Mouse (Mus musculus) effector memory CD4-positive, alpha-beta T cell, adult 5 months (primary cell): Measurements from ENCODE around the gene Tfg. TPM values are rescaled to one million over a fixed set of nuclear protein-coding genes. Genes with fewer than 3 reads are reported as not detected.

Source experiments
- polyA plus RNA-seq: library from polyadenylated mRNA; unstranded; fragments of 100-300 nt; shearing (Covaris generic); gene quantifications from one replicate; pipeline ENCODE4 v1.2.1, GENCODE M21; 2017

Gene Tfg
- polyA plus RNA-seq: 38.6 TPM

DNA sequence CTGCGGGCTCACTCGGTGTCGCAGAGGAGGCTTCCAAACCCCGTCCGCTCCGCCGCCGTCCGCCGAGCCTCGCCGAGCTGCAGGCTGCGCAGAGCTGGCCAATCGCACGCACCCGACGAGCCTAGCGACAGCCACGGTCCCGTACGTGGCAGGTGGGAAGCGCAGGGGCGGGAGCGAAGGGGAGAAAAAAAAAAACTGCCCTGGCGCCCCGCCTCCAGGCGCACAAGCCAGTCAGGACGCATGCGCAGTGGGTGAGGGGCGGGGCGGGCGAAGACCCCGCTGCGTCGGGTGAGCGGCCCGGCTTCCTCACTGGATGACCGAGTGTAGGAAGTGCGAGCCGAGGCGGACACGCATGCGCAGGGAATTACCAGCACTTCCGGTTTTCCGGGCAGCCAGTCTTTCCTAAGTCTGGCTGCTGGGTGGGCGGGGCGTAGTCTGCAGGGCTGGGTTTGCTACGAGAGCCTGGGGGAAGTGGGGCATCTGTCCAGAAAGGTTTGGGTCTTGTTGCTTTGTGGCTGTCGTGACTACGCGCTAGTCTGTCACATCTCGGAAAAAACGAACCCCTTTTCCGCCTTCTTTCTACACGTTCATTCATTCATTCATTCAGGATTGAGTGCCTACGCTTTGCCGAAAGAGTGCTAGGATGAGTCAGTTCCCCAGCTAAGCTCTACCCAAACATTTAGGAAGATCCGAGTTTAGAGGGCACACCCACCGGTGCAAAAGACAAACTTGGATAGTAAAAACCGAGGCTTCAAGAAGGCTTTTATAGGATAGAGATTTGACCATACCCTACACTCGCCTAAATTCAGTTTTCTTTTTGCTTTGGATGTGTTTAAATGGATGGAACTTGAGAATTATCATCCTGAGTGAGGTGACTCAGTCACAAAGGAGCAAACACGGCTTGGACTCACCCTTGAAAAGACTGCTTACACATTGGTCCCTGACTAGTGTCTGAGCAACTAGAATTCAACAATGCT lies at the start of gene Tfg:
Gene Tfg, minus strand, starts transcription at position 227 of the 977 bp plus-strand sequence.

Other genes with a start within 250 kb of the Tfg start
- gene Abi3bp, start 239.6 kb downstream of the Tfg start, polyA plus RNA-seq: 0.12 TPM
- gene Adgrg7, start 78.4 kb upstream of the Tfg start, polyA plus RNA-seq: not detected
- not detected for gene Tmem45a, start 168.7 kb upstream of the Tfg start, polyA plus RNA-seq
- not detected for gene Lnp1, start 210.6 kb upstream of the Tfg start, polyA plus RNA-seq